Mouse (Mus musculus) Patski (cell line): Measurements from ENCODE around the gene Ptk6. TPM values are rescaled to one million over a fixed set of nuclear protein-coding genes. Genes with fewer than 3 reads are reported as not detected.

Source experiments
- ATAC-seq: fragments of 100-300 bp; one replicate; pipeline ENCODE4 v1.8.0; 2021
- CTCF ChIA-PET: fragments of 350-600 bp; sonication (Branson Sonifier 250); formaldehyde crosslinking; loops from one replicate; lab custom pipeline; 2022; ENCODE audit warnings: inconsistent platforms; lab: Charles Lee
- POLR2A ChIA-PET: fragments of 350-600 bp; sonication (Branson Sonifier 250); formaldehyde crosslinking; loops from one replicate; lab custom pipeline; 2022; ENCODE audit warnings: antibody characterized with exemption, inconsistent platforms; lab: Charles Lee
- DNase-seq: peaks from one replicate; pipeline ENCODE4 v3.0.0-alpha.2; 2011; ENCODE audit warnings: low read depth, low spot score
- H3K27me3 ChIP-seq: fragments of 371-371 bp; one replicate; pipeline ENCODE4 v1.5.1; 2021
- CTCF ChIP-seq: fragments of 100-300 bp; IDR thresholded peaks from one replicate; pipeline ENCODE4 v1.5.1; 2021
- in situ Hi-C: fragments of 300-500 bp; cut with MboI; formaldehyde crosslinking; loops from 3 replicates; pipeline ENCODE4 v1.11.1; 2018; ENCODE audit warnings: low pct_unique_long_range_greater_than_20kb, mixed read lengths
- polyA plus RNA-seq: library from polyadenylated mRNA; unstranded; gene quantifications from one replicate; pipeline ENCODE4 v1.2.3, GENCODE M21; 2021

Ptk6 gene
- polyA plus RNA-seq, 1 experiment from 2014 or later: not detected

DNA sequence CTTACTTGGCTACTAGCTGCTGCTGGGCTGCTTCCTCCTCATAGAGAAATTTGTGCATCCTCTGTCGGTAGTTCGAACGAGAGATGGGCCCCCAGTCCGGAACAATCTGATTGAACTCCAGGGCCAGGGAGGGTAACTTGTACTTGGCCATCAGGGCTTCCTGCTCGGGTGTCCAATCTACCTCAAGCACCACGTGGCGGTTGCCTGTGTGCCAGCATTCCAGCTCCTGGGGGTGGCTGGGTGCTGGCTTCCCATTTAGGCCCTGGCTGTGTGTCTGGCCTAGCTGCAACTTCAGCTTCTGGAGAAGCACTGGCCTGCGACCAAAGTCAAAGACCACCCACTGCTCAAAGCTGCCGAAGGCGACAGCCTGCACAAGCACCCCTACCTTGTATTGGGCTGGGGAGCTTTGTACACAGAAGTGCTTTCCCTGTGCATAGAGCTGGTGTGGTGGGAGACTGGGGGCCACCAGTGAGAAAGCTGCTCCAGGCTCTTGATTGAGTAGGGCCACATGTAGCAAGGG is 35.6 kb upstream of the Ptk6 start:
- ChIA-PET CTCF (no interaction called here), POLR2A (interaction anchor here (0.6 kb wide), 1 partner anchor 10 kb away, joined by 4 read pairs; no protein-coding TSS in a partner anchor)
- DNase-seq: no peak
- no peak for TF ChIP-seq CTCF
- no peak for ATAC-seq
- in situ Hi-C loops: no loop called here
- H3K27me3 ChIP-seq: no peaks in the 10 kb centered on the region

DNA sequence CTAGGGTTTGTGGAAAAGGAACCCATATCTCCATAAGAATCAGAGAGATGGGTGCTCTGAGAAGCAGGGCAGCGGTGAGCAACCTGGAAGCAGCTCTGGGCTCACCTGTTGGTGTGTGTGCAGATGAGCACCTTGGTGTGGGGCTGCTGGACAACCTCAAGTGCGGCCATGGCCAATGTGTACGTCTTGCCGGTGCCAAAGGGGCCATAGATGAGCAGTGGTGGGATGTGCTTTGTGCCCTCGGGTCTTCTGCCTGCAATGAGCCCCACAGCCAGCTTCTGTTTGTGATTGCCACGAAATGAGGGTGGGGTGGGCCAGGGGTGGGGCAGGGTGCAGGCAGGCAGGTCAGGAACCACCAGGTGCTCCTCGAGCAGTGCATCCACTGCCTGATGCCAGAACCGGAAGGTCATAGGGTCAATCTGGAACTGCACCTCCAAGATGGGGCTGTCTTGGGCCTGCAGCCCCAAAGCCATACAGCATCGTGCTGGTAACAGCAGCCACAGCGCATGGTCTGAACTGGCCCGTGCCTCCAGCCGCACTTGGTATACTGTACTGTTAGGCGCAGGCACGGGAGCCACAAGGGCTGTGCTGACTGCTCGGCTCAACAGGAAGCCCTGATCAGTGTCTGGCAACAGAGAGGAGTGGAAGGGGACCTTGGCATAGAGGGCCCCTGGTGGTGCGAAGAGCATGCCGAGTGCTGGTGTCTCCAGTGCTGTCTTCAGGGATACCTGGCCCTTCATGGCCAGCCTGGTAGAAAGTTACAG is 34.8 kb upstream of the Ptk6 start:
- ChIA-PET CTCF (no interaction called here), POLR2A (no interaction called here)
- DNase-seq (no peak), ATAC-seq (no peak)
- no peak for TF ChIP-seq CTCF
- in situ Hi-C loops: no loop called here
- no peaks in the 10 kb centered on the region for H3K27me3 ChIP-seq

DNA sequence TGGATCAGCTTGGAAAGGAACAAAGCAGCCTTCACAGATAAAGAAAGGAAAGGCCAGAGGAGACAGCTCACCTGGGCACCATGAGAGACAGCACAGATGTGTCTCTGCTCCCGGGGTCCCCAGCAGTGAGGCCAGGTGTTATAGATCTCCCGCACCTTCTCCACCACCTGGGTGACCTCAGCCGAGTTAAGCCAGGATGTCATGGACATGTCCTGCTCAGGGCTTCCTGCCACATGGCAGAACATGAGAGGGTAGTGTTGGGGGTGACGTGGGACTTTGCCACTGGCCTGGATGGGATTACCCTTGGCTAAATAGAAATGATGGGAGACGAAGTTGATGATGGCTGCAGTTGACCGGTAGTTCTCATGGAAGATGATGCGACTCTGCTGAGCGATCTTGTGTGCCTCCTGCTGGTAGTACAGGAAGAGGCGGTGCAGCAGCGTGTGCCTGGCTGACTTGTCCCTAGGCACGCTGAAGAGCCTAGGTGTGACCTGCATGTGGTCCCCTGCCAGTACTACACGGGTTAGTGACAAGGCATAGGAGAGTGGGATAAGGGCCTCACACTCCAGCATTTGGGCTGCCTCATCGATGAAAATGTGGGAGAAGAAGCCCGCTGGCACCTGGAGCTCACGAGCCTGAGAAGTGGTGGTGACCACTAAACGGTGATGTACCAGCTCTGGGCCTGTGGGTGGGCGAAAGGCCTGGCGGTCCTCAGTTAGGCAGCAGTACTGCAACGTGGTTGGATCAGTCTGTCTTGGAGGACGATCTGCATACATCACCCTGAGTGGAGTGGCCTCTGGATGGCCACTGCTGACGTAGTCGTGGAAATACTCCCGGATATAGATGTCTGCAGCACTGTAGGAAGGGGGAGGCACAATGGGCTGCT is 33.3 kb upstream of the Ptk6 start:
- in situ Hi-C loops: no loop called here
- DNase-seq: no peak
- ChIA-PET POLR2A (no interaction called here), CTCF (no interaction called here)
- H3K27me3 ChIP-seq: no peaks in the 10 kb centered on the region
- no peak for TF ChIP-seq CTCF
- no peak for ATAC-seq

DNA sequence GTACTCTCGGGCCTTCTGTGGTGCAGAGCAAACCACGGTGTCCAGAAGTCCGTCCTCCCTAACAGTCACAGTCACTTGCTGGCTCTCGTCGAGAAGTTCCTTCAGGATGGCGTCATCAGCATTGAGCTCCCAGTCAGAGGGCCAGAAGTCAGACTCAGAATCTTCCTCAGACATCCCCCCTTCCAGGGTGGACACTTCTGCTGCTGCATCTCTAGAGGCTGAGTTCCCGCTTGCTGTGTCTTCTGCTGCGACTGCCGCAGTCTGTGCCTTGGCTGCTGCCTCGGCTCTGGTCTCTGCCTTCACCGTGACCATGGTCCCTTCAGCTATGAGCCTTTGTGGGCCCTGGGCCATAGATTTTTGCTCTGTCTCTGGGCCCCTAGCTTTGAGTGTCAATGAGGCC is 32.1 kb upstream of the Ptk6 start:
- no peak for TF ChIP-seq CTCF
- no peak for DNase-seq
- in situ Hi-C loops: no loop called here
- ChIA-PET POLR2A (no interaction called here), CTCF (no interaction called here)
- no peak for ATAC-seq
- no peaks in the 10 kb centered on the region for H3K27me3 ChIP-seq

DNA sequence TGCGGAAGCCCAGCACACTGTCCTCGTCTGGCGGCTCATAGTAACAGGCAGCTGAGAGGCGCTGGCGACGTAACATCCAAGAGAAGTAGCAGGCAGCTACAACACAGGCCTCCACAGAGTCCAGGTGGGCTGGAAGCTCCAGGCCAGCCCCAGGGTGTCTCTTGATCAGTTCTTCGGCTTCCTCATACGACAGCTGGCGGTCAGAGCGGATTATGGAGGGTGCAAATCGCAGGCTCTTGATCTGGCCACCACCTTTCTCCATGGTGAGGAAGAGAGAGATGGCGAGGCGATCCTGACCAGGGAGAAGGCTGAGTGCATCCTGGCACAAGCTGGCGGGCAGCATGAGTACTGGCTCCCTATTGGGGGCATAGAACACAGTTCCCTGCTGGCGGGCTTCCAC is 30.9 kb upstream of the Ptk6 start:
- no peaks in the 10 kb centered on the region for H3K27me3 ChIP-seq
- ChIA-PET POLR2A (no interaction called here), CTCF (interaction anchor here (0.8 kb wide), 1 partner anchor 13 kb away, joined by 3 read pairs; no protein-coding TSS in a partner anchor)
- in situ Hi-C loops: no loop called here
- ATAC-seq: no peak
- TF ChIP-seq CTCF: no peak
- DNase-seq: no peak

DNA sequence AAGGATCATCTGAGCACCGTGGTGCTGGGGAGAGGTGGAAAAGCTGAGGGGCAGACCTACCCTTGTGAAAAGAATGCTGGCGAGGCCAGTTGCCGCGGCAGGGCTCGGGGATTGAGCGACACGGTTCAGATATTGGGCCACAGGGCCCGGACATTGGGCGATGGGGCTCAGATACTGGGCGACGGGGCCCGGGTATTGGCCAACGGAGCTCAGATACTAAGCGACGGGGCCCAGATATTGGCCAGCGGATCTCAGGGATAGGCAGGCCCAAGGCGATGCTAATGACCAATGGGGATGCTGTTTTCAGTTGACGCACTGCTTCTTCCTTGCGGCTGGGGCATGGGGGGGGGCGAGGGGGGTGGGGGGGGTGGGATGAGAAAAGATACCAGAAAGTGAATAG is 28.6 kb upstream of the Ptk6 start:
- ChIA-PET CTCF (no interaction called here), POLR2A (interaction anchor here (0.5 kb wide), 1 partner anchor 111 kb away, joined by 3 read pairs; no protein-coding TSS in a partner anchor)
- ATAC-seq: no peak
- no peak for TF ChIP-seq CTCF
- H3K27me3 ChIP-seq: no peaks in the 10 kb centered on the region
- no peak for DNase-seq
- in situ Hi-C loops: no loop called here

DNA sequence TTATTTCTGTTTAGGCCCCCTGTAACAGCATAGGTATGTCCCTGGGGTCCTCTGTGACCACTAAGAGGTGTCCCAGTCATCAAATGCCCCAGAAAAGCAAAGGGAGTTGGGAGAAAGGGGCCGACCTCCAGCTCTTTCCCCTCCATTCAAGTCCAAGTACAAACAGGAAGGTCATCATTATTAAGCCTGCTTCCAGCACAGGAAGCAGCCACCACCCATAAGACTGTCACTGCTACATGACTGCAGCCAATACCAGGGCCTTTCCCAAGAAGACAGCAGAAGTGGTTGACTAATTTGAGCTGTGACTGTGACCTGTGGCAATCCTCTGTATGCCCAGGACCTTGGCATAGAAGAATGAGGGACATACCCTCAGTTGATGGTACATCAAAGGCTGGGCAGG is 25.7 kb upstream of the Ptk6 start:
- DNase-seq (no peak), ATAC-seq (no peak)
- no peaks in the 10 kb centered on the region for H3K27me3 ChIP-seq
- TF ChIP-seq CTCF: no peak
- CTCF ChIA-PET: no interaction called here
- POLR2A ChIA-PET: interaction anchor here (2.5 kb wide), 1 partner anchor 8 kb away, joined by 6 read pairs; the partner anchor contains the start of gene Fndc11
- in situ Hi-C loops: no loop called here

DNA sequence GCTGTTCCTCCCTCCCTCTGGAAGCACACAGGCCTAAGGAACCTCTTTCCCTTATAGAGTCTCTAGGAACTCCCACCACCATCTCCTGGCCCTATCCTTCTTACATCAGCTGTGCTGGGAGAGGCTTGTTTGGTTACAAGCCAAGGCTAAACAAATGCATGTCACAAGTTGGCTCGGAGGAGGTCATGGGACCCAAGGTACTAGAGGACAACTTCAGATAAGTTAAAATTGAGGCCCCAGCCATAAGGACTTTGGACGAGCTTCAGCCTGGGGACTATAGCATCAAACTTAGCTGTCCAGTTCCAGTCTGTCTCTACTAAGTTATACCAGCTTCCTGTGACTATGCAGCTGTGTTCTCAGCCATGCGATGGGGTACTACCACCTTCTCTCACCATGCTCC is 24.5 kb upstream of the Ptk6 start:
- POLR2A ChIA-PET: interaction anchor here (0.7 kb wide), 1 partner anchor 128 kb away, joined by 3 read pairs; no protein-coding TSS in a partner anchor
- ATAC-seq: no peak
- no peak for TF ChIP-seq CTCF
- CTCF ChIA-PET: no interaction called here
- no peaks in the 10 kb centered on the region for H3K27me3 ChIP-seq
- in situ Hi-C loops: no loop called here
- no peak for DNase-seq

DNA sequence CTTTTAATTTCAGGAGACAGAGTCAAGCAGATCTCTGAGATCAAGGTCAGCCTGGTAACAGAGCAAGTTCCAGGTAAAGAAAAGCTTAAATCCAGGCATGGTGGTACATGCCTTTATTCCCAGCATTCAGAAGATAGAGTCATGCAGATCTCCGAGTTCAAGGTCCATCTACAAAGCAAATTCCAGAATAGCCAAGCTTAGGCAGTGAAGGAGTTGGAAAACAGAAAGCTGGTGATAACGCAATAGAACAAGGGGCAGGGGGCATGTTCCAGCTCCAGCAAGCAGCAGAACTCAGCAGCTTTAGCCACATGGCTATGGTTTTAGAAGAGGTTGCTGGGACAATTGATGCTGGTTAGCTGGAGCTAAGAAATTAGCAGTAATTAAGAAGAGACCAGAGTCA is 22.4 kb upstream of the Ptk6 start:
- POLR2A ChIA-PET: no interaction called here
- CTCF ChIA-PET: no interaction called here
- DNase-seq: no peak
- in situ Hi-C loops: no loop called here
- no peak for TF ChIP-seq CTCF
- no peak for ATAC-seq
- no peaks in the 10 kb centered on the region for H3K27me3 ChIP-seq

DNA sequence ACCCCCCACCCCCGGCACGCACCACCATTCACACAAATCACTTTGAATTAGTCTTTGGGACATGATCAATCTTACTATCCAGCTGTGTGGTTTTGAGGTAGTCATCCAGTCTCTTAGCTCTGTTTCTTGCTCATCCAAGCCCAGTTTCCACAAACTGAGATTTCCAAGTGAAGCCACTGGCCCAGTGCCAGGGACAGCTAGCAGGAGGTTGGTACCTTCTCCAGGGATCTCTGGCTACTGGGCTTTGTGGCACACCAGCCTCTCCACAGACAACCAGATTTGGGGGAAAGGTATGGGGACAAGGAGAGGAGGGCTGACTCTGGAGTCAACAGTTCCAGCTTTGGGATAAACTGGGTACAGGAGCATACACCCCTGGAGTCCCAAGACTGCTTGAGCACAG is 17.8 kb upstream of the Ptk6 start:
- ChIA-PET POLR2A (interaction anchor here (1.9 kb wide), 1 partner anchor 9 kb away, joined by 6 read pairs; no protein-coding TSS in a partner anchor), CTCF (interaction anchor here (0.8 kb wide), 1 partner anchor 13 kb away, joined by 3 read pairs; no protein-coding TSS in a partner anchor)
- in situ Hi-C loops: no loop called here
- peaks cover 4% of the 10 kb centered on the region for H3K27me3 ChIP-seq
- TF ChIP-seq CTCF: no peak
- ATAC-seq (no peak), DNase-seq (no peak)
